In the genomic region with DNA sequence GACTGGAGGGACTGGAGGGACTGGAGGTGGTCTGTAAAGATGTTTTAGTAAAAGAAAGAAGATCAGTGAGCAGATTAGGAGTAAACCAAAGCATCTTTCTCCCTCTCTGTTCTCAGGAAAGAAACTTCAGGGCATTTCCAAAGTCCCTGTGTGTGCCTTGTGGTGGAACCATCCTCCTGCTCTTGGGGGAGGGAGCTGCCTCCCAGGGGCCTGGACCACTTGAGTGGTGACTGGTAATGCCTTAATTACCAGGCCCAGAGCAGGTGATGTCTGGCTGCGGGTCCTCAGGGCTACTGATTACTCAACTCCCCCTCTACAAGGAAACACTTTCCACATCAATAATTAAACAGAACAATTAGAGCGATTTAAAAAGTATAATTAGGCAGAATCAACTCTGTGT, we compare ENCODE assay signal across 24 mouse cellular contexts. TPM values are rescaled to one million over a fixed set of nuclear protein-coding genes. Genes with fewer than 3 reads are reported as not detected.
A peak's percentile ranks its signal among the peaks of the same experiment; 100 is the strongest.
DNase-seq lines count a peak whose midpoint lies in the region; ATAC-seq lines count a peak whose summit lies in the region.
"Had no signal": no experiment of that assay in that cellular context is flagged by ENCODE, and none has a peak within 500 bp of the region (broad histone marks: within the 10 kb centered on the region; RNA-seq: fewer than 3 reads in every experiment).

No protein-coding gene starts in this region.

- H3K27me3 ChIP-seq in hindbrain, embryonic 12.5 days, result no peaks in the 10 kb centered on the region
- no peaks in the 10 kb centered on the region for H3K27me3 ChIP-seq in hindbrain, embryonic 11.5 days (ENCODE audit: control insufficient read depth, insufficient read depth, low read length)
- no peaks in the 10 kb centered on the region for H3K27me3 ChIP-seq in midbrain, embryonic 14.5 days (ENCODE audit: control insufficient read depth, insufficient read depth, low read length)
- H3K27me3 ChIP-seq in midbrain, embryonic 15.5 days (replicated peaks), result no peaks in the 10 kb centered on the region
- H3K27me3 ChIP-seq: embryonic facial prominence, embryonic 13.5 days; embryonic facial prominence, embryonic 15.5 days had no signal

- 57% methylated on average over 2 of the region's 2 CpGs for WGBS in hindbrain, embryonic 12.5 days
- WGBS in hindbrain, embryonic 11.5 days, result 63% methylated on average over 2 of the region's 2 CpGs
- WGBS in midbrain, embryonic 14.5 days, result 43% methylated on average over 2 of the region's 2 CpGs
- 46% methylated on average over 2 of the region's 2 CpGs for WGBS in midbrain, embryonic 15.5 days

- H3K27ac ChIP-seq in hindbrain, embryonic 12.5 days, result peak overlapping the region; percentile 23; the same call in 1 of the 2 replicates
- no peak overlapping the region for H3K27ac ChIP-seq in hindbrain, embryonic 11.5 days (ENCODE audit: low read depth, low read length)
- no peak overlapping the region for H3K27ac ChIP-seq in midbrain, embryonic 14.5 days (replicated peaks; ENCODE audit: low read depth, low read length)
- H3K27ac ChIP-seq in midbrain, embryonic 15.5 days, result no peak overlapping the region
- H3K27ac ChIP-seq: embryonic facial prominence, embryonic 13.5 days; embryonic facial prominence, embryonic 15.5 days; forebrain, embryonic 10.5 days; forebrain, embryonic 12.5 days had no signal

- DNase-seq in hindbrain, embryonic 11.5 days (ENCODE audit: low spot score), result no peak
- peak; percentile 45 for DNase-seq in midbrain, embryonic 14.5 days
- DNase-seq in retina, embryonic 14.5 days (ENCODE audit: low spot score), result peak; percentile 16
- no peak for DNase-seq in layer of hippocampus, adult 9-10 months (ENCODE audit: low spot score)
- no peak for DNase-seq in left cerebral cortex, adult 9 months (ENCODE audit: low spot score in 2 of 2)
- DNase-seq: adrenal gland, adult 8-10 months; adrenal gland, postnatal 14 days; adrenal gland, postnatal 36 days; cerebellum, adult 11 months; cerebellum, adult 18-20 months; cerebellum, adult 8-10 months; cerebellum, adult 9-11 months; cerebellum, postnatal 14 days; cerebellum, postnatal 36 days; embryo, embryonic 11 days had no signal

- ATAC-seq in hindbrain, embryonic 12.5 days (ENCODE audit: low FRiP score), result 0 out of 2 replicates have a peak, but pooled peaks have one; percentile 51
- ATAC-seq in hindbrain, embryonic 11.5 days (ENCODE audit: low FRiP score), result no peak
- no peak for ATAC-seq in midbrain, embryonic 14.5 days (ENCODE audit: low FRiP score, low TSS enrichment)
- ATAC-seq in midbrain, embryonic 15.5 days (replicated peaks), result no peak
- ATAC-seq: forebrain, embryonic 14.5 days; forebrain, embryonic 16.5 days had no signal

- H3K36me3 ChIP-seq in hindbrain, embryonic 12.5 days, result no peaks in the 10 kb centered on the region
- H3K36me3 ChIP-seq in hindbrain, embryonic 11.5 days (ENCODE audit: control insufficient read depth, insufficient read depth, low read length), result no peaks in the 10 kb centered on the region
- H3K36me3 ChIP-seq in midbrain, embryonic 14.5 days (ENCODE audit: control insufficient read depth, insufficient read depth, low read length), result no peaks in the 10 kb centered on the region
- H3K36me3 ChIP-seq in midbrain, embryonic 15.5 days (replicated peaks), result no peaks in the 10 kb centered on the region
- H3K36me3 ChIP-seq: embryonic facial prominence, embryonic 13.5 days; embryonic facial prominence, embryonic 15.5 days; forebrain, embryonic 10.5 days; forebrain, embryonic 12.5 days had no signal

- H3K9ac ChIP-seq in hindbrain, embryonic 12.5 days, result no peak overlapping the region
- H3K9ac ChIP-seq in hindbrain, embryonic 11.5 days (ENCODE audit: low read depth, low read length), result no peak overlapping the region
- H3K9ac ChIP-seq in midbrain, embryonic 14.5 days (replicated peaks; ENCODE audit: low read length), result no peak overlapping the region
- no peak overlapping the region for H3K9ac ChIP-seq in midbrain, embryonic 15.5 days
- H3K9ac ChIP-seq: embryonic facial prominence, embryonic 13.5 days; embryonic facial prominence, embryonic 15.5 days; forebrain, embryonic 12.5 days had no signal

- peaks cover 19% of the 10 kb centered on the region for H3K4me1 ChIP-seq in hindbrain, embryonic 12.5 days
- H3K4me1 ChIP-seq in hindbrain, embryonic 11.5 days (replicated peaks; ENCODE audit: control insufficient read depth, insufficient read depth, low read length), result peaks cover 4% of the 10 kb centered on the region
- H3K4me1 ChIP-seq in midbrain, embryonic 14.5 days (ENCODE audit: control insufficient read depth, insufficient read depth, low read length), result peaks cover 18% of the 10 kb centered on the region
- peaks cover 10% of the 10 kb centered on the region for H3K4me1 ChIP-seq in midbrain, embryonic 15.5 days
- H3K4me1 ChIP-seq: embryonic facial prominence, embryonic 15.5 days had no signal

- no peaks in the 10 kb centered on the region for H3K9me3 ChIP-seq in hindbrain, embryonic 12.5 days (replicated peaks)
- H3K9me3 ChIP-seq in hindbrain, embryonic 11.5 days (ENCODE audit: control insufficient read depth, low read length), result no peaks in the 10 kb centered on the region
- no peaks in the 10 kb centered on the region for H3K9me3 ChIP-seq in midbrain, embryonic 14.5 days (ENCODE audit: control insufficient read depth, low read length)
- H3K9me3 ChIP-seq in midbrain, embryonic 15.5 days, result no peaks in the 10 kb centered on the region
- H3K9me3 ChIP-seq: embryonic facial prominence, embryonic 13.5 days; embryonic facial prominence, embryonic 15.5 days; forebrain, embryonic 10.5 days; forebrain, embryonic 12.5 days had no signal

- H3K4me3 ChIP-seq in hindbrain, embryonic 12.5 days, result no peak overlapping the region
- no peak overlapping the region for H3K4me3 ChIP-seq in hindbrain, embryonic 11.5 days (ENCODE audit: low read depth, low read length)
- no peak overlapping the region for H3K4me3 ChIP-seq in midbrain, embryonic 14.5 days (replicated peaks; ENCODE audit: low read depth, low read length)
- H3K4me3 ChIP-seq in midbrain, embryonic 15.5 days, result no peak overlapping the region
- H3K4me3 ChIP-seq: embryonic facial prominence, embryonic 13.5 days; embryonic facial prominence, embryonic 15.5 days; erythroblast, embryonic 14.5 days; forebrain, embryonic 10.5 days; forebrain, embryonic 12.5 days had no signal

- no peak overlapping the region for H3K4me2 ChIP-seq in hindbrain, embryonic 12.5 days (replicated peaks)
- H3K4me2 ChIP-seq in hindbrain, embryonic 11.5 days (replicated peaks; ENCODE audit: low read depth, low read length), result no peak overlapping the region
- no peak overlapping the region for H3K4me2 ChIP-seq in midbrain, embryonic 14.5 days (ENCODE audit: low read length)
- no peak overlapping the region for H3K4me2 ChIP-seq in midbrain, embryonic 15.5 days
- H3K4me2 ChIP-seq: embryonic facial prominence, embryonic 13.5 days; embryonic facial prominence, embryonic 15.5 days; forebrain, embryonic 12.5 days had no signal

RNA-seq across cellular contexts. Expression of a gene that starts 58.0 kb away (rescaled TPM):
- polyA plus RNA-seq in hindbrain, embryonic 12.5 days (2016; fragmentation: Nextera tagmentation; extraction: Ambion mirVana), result 2.4 and 3.2 TPM in 2 replicates
- polyA plus RNA-seq in hindbrain, embryonic 11.5 days (2014; fragmentation: Nextera tagmentation; extraction: Ambion mirVana), result 0.76 and 1.6 TPM in 2 replicates
- 1.8 and 2.3 TPM in 2 replicates for polyA plus RNA-seq in midbrain, embryonic 14.5 days (2014; fragmentation: Nextera tagmentation; extraction: Ambion mirVana)
- 1.6 and 2.6 TPM in 2 replicates for polyA plus RNA-seq in midbrain, embryonic 15.5 days (2015; fragmentation: Nextera tagmentation; extraction: Ambion mirVana)
- polyA plus RNA-seq: erythroblast, embryonic 14.5 days had no signal

RNA-seq across cellular contexts. Expression of a gene that starts 59.3 kb away (rescaled TPM):
- 1.9 and 2.8 TPM in 2 replicates for polyA plus RNA-seq in hindbrain, embryonic 12.5 days (2016; fragmentation: Nextera tagmentation; extraction: Ambion mirVana)
- polyA plus RNA-seq in hindbrain, embryonic 11.5 days (2014; fragmentation: Nextera tagmentation; extraction: Ambion mirVana), result 2.0 and 2.2 TPM in 2 replicates
- polyA plus RNA-seq in midbrain, embryonic 14.5 days (2014; fragmentation: Nextera tagmentation; extraction: Ambion mirVana), result 2.6 and 2.7 TPM in 2 replicates
- polyA plus RNA-seq in midbrain, embryonic 15.5 days (2015; fragmentation: Nextera tagmentation; extraction: Ambion mirVana), result 1.8 and 1.9 TPM in 2 replicates
- polyA plus RNA-seq: erythroblast, embryonic 14.5 days had no signal

Comparison
In these comparisons a context has a peak if more than half of its experiments do, and no peak if none do; other contexts are left out.
1. DNase-seq: peak in midbrain, embryonic 14.5 days (single experiment) and retina, embryonic 14.5 days (single experiment); none in hindbrain, embryonic 11.5 days (single experiment), layer of hippocampus, adult 9-10 months (single experiment) and left cerebral cortex, adult 9 months (0 of 2).